Mouse (Mus musculus): ENCODE data around the gene Slc41a2. TPM values are rescaled to one million over a fixed set of nuclear protein-coding genes. Genes with fewer than 3 reads are reported as not detected.

Slc41a2 gene
- polyA plus RNA-seq (2012; rRNA removed) = 0.09 and 0.11 TPM in 2 replicates

GRCm38 (mm10) chr10:83337159-83337951 is at the start of gene Slc41a2:
Gene Slc41a2 (minus strand): TSS chr10:83337882.

GRCm38 (mm10) chr10:83359956-83360355 is 22.3 kb upstream of the Slc41a2 start, which contains the start of gene D10Wsu102e:
Gene D10Wsu102e (plus strand): TSS chr10:83360221.

Other genes starting within 250 kb of the Slc41a2 start
- 0.17 TPM in 2 replicates for gene D10Wsu102e, start 22.3 kb upstream of the Slc41a2 start, polyA plus RNA-seq (2012; rRNA removed)
- 2.7 and 3.1 TPM in 2 replicates for gene Aldh1l2, start 196.3 kb upstream of the Slc41a2 start, polyA plus RNA-seq (2012; rRNA removed)
- gene Washc4, start 205.9 kb upstream of the Slc41a2 start, polyA plus RNA-seq (2012; rRNA removed) = 3.3 and 3.6 TPM in 2 replicates